Mouse (Mus musculus) liver, adult 2 months (tissue): ENCODE measurements around the gene Mapk13.

Experiments
- CTCF ChIP-seq: fragments of 200-500 bp; IDR thresholded peaks from 2 replicates; pipeline ENCODE4 v1.5.1; 2011; ENCODE audit warnings: low read depth, low read length, control low read depth
- POLR2A ChIP-seq: fragments of 200-500 bp; IDR thresholded peaks from 2 replicates; pipeline ENCODE4 v1.6.1; 2011; ENCODE audit warnings: low read length, control low read depth; ENCODE audit not compliant: insufficient read depth; ENCODE audit errors: extremely low read depth

DNA sequence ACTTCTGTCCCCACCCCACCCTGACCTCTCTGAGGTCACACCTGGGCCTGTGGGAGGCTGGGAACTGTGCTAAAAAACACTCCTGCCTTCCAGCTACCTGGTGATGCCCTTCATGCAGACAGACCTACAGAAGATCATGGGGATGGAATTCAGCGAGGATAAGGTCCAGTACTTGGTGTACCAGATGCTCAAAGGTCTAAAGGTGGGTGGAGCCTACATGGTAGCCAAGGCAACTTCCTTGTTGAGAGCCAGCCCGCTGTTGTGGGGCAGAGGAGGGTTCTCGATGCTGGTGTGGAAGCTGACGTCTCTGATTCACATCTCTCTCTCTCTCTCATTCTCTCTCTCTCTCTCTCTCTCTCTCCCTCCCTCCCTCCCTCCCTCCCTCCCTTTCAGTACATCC lies 6.1 kb downstream of the Mapk13 start:
- no peak for TF ChIP-seq CTCF
- TF ChIP-seq POLR2A: no peak
